Mouse (Mus musculus) retina, postnatal 7 days (tissue): ENCODE results near the gene Clasp1.

Experiments
- DNase-seq: peaks from one replicate; pipeline ENCODE4 v3.0.0-alpha.2; 2012; ENCODE audit warnings: low read depth, low spot score

Gene Clasp1

DNA sequence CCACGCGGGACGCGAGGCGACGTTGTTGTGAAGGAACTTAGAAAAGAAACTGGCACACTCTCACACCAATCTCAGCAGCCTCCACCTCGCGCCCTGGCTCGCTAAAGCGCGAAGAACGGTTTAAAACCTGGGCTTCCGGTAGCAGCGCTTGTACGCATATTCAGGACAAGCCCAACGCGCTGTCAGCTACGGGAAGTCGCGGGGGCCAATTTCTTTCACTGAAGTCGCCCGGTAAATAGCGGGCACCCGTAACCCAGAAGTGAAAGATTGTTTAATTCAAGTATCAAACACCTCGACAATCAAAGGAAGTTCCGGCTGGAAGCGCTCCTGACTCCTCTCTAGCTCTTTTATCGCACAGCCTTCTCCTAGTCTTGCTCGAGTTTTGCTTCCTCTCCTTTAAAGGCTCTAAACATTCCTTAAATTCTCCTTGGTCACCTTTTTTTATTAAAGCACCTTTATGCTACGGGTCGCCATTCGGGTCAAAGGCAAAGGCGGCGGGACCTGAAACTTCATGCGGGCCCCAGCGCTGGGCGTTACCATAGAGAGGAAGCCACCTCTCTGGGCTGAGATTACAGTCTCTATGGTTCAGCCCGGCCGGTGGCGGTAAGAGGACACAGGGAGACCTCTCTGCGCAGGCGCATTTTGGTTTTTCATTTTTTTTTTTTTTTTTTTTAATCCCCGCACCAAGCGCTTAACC, at the start of gene Clasp1:
TSS of gene Clasp1 (plus strand) at position 302 of the 697 bp plus-strand sequence.
- peak; percentile 96 for DNase-seq

DNA sequence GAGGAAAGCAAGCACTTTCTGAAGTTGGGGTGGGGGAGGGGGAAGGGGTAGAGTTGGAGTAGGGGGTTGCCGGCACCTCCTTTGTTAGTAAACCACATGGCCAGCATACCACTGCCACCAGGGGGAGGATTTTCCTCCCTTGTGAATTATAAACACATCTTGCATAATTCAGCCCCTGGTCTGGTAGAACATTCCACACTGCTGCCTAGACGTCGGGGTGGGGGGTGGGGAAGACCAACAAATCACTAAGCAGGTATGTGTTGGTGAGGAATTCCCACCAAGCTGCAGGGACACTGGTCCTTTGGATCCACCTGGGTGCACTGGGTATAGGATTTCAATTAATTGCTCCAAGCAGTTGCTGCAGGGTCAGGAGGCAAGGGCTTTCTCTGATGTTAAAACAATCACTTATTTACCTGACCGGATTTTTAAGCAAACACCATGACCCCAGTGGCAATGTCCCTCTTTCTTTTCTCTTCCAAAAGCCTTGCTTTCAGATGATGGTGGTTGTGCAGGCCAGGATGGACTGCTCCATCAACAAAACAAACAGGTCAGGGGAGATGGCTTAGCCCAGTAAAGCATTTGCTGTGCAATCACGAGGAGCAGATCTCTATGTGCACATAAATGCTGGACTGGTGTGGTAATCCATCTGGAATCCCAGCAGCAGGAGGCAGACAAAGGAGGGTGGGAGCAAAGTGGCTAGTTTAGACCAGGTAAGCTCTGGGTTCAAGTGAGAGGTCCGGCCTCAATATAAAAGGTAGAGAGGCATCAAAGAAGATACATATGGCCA, 45.0 kb upstream of the Clasp1 start:
- DNase-seq, result no peak

- DNase-seq, result no peak
Measured at GRCm38 (mm10) chr1:118349922-118350321, 38.9 kb upstream of the Clasp1 start.

GRCm38 (mm10) chr1:118359071-118359761, 29.6 kb upstream of the Clasp1 start:
- DNase-seq, result no peak

DNA sequence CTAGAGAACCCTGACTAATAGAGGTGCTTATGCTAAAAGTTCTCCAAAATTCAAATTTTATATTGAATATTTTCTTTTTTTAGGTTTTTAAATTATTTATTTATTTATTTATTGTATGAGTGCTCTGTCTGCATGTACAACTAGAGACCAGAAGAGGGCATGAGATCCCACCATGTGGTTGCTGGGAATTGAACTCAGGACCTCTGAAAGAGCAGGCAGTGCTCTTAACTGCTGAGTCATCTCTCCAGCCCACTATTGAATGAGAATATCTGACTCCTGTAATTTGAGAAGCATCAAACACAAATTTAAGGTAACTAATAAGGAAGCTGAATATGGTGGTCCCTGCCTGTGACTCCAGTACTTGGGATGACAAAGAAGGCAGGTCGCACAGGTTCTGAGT, 20.9 kb upstream of the Clasp1 start:
- no peak for DNase-seq

DNA sequence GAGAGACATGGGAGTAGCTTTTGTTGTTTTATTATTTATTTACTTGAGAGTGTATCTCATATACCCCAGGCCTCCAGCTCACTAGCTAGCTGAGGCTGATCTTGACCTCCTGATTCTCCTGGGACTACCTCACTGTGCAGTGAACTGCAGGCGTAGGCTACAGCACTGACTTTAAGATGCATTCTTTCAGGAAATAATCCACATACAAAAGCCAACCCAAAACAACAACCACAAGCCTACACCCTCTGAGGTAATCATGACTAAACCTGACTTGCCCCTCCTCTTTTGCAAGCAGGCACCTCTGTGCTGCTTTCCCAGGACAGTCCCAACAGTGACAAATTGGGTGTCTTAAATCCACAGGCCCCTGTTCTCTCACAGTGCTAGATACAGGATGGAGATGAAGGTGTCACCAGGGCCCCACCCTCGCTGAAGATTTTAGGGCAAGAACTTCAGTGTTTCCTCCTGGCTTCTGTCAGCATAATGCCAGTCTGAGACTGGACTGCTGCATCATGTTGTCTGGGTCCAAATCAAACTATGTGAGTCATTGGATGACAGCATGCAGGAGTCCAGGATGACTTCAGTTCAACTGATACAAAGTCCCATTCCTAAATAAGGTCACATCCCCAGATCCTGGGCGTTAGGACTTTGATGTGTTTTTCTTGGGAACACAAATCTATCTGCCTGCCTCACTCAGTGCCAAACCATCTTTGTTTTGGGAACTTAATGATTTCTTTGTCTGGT, 20.0 kb upstream of the Clasp1 start:
- DNase-seq, result no peak

DNA sequence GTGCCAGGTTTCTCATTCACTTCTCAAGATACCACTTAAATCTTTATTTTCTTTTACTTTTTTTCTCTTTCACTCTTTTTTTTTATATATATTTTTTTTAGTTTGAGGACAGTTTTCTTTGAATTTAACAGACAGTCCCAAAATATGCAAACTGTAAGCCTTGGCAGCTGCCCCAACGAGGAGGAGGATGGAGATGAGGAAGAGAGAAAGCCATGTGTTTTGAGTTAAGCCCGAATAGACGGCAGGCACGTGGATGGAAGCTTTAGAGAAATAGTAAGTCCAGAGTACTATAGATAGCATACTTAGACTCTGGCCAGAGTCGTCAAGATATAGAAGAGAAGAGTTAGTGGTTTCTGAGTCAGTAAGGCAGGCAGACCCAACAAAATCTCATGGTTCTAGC, 11.1 kb upstream of the Clasp1 start:
- no peak for DNase-seq

- no peak for DNase-seq
Measured at GRCm38 (mm10) chr1:118380105-118380786, 8.6 kb upstream of the Clasp1 start.

- peak; percentile 53 for DNase-seq
Measured at GRCm38 (mm10) chr1:118388127-118388756, 616 bp upstream of the Clasp1 start.

- no peak for DNase-seq
Measured at GRCm38 (mm10) chr1:118389454-118390265, 802 bp downstream of the Clasp1 start.

DNA sequence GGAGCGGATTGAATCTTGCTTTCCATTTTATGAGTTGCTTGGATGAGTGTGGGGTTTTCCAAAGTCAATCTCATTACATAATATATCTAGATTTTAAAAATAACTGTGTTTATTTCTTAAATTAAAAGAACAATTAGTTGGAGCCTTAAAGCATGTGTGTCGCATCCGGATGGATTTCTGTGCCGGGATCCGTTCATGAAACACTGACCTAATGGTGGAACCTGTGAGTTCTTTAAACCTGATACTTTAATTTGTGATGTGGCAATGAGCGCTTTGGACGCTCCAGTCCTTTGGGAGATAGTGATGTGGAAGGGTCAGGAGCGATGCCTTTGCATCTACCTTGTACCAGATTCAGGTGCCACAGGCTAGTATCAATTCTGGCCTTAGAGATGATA, 1.4 kb downstream of the Clasp1 start:
- no peak for DNase-seq

- DNase-seq, result no peak
Measured at GRCm38 (mm10) chr1:118390871-118391387, 2.1 kb downstream of the Clasp1 start.

DNA sequence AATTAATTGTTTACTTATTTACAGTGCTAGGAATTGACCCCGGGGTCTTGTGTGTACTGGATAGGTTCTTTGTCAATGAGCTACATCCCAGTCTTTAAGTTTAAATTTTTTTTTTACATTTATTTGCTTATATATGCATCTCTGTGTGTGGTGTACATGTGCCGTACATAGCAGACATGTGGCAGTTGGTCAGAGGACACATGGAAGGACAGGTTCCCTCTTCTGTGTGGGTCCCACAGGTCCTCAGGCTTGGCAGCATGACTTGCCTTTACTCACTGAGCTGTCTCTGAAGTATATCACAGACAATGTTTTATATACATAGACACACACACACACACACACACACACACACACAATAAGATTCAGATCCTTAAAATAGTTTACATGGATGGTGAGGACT, 3.4 kb downstream of the Clasp1 start:
- no peak for DNase-seq

DNA sequence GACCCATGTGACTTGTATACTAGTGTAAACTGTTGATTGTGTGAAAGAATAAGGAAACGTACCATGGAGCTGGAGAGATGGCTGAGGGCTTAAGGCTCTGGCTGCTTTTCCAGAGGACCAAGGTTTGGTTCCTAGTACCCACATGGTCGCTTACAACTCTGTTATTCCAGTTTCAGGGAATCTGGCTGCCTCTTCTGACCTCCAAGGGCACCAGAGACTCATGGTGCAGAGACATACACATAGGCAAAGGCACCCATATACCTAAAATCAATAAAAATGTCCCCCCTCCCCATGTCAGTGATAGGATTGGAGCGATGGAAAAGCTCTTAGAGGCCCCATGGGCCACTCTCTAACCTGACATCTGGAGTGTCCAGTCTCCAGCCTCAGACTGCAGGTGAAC, 5.1 kb downstream of the Clasp1 start:
- DNase-seq, result no peak

DNA sequence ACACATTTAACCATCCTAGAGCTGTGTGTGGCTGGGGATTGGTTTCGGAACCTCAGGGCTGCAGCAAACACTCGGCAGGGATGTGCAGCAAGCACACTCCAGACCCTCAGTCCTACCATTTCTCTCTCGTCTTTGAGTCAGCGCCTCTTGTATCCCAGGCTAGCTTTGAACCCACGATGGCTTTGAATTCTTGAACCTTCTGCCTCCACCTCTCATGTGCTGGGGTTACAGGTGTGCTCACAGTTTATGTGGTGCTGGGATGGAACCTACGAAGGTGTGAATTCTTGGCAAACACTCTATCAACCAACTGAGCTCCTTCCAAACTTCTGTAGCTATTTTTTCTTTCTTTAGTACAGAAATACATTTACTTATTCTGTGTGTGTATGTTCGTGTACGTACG, 9.0 kb downstream of the Clasp1 start:
- no peak for DNase-seq

DNA sequence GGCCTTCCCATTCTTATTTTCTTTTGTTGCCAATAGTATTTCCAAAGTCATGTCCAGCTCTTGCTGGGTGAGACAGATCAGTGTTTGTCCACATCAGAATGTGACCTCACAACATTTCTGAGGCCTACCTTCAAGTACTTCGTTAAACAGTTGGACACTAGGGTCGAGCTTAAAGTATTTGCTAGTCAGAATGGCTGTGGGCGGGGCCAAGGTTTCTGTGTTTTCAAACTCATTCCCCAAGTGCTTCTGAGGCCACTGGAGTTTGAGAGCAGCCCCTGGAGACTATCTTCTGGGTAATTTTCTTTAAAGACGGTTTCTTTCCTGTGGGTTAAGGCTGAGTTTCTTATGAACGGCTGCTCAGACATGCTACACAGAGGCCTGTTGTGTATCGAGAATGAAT, 9.7 kb downstream of the Clasp1 start:
- DNase-seq, result no peak

DNA sequence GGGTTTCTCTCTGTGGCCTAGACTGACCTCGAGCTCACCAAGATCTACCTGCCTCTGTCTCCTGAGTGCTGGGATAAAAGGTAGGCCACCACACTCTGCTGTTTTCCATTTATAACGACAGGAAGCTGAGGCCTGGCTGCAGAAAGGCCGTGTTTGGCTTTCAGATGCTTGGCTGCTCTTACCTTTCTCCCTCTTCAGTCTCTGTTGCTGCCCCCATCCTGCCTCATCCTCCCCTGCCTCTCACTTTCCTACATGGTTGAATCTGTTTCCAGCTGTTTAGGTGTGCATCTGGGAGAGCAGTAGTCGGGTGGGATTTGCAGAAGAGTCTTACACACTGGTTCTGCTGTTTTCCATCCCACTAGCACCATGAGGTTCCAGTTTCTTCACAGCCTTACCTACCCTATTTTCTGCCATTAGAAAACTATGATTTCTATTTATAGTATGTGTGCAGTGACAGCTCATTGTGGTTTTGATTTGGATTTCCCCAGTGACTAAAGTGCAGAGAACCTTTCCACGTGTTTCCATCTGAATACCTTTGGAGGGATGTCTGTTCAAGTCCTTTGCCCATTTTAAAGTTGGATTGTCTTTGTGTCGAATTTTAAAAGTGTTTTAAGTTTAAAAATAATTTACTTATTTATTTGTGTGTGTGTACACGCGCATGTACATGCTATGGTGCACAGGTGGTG, 10.9 kb downstream of the Clasp1 start:
- no peak for DNase-seq

GRCm38 (mm10) chr1:118401991-118402390, 13.1 kb downstream of the Clasp1 start:
- no peak for DNase-seq

DNA sequence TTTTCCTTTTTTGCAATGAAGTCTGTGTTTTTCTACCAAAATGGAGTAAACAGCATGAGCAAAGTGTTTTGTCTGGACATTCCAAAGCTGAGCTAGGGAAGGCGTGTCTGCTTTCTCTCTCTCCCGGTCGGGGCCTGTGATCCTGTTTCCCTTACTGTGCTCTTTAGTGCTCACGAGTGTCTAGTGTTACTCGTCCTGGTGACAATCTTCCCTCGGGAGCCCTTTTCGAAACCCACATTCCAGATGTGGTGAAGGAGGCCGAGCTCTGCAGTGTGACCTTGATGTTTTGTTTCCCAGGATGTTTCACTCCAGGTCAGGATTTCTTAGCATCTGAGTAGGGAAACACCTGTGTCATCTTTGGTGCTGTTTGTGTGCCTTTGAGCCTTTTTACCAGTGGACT, 13.7 kb downstream of the Clasp1 start:
- DNase-seq, result no peak
